Mouse (Mus musculus): ENCODE data around the gene Mdm4. TPM values are rescaled to one million over a fixed set of nuclear protein-coding genes. Genes with fewer than 3 reads are reported as not detected.

Mdm4 gene
- polyA plus RNA-seq (2012; rRNA removed), result 127 and 147 TPM in 2 replicates

GRCm38 (mm10) chr1:133030461-133030860 is at the start of gene Mdm4:
TSS of gene Mdm4 (minus strand) at chr1:133030561.
- H3K4me3 ChIP-seq (ENCODE audit: control insufficient read depth, insufficient read depth, low read length), result no peak within 1 kb of the TSS
- no peaks in the 10 kb centered on the region for H3K36me3 ChIP-seq (ENCODE audit: control insufficient read depth, insufficient read depth, low read length)
- 98% methylated on average over 5 of the region's 5 CpGs for WGBS
- TF ChIP-seq CTCF (IDR thresholded peaks at IDR 0.05; ENCODE audit: borderline replicate concordance, control insufficient read depth, extremely low read depth, insufficient read depth, low read length, poor library complexity) (no peak), POLR2A (IDR thresholded peaks at IDR 0.05; ENCODE audit: control insufficient read depth, extremely low read depth, insufficient read depth, low read length, poor library complexity) (no peak)
- peaks cover 6% of the 10 kb centered on the region for H3K4me1 ChIP-seq (replicated peaks; ENCODE audit: control insufficient read depth, insufficient read depth, low read length)
- peak within 1 kb of the TSS; percentile 82; the same call in 1 of the 2 replicates for H3K27ac ChIP-seq (ENCODE audit: control insufficient read depth, insufficient read depth, low read length)
- H3K27me3 ChIP-seq (ENCODE audit: control insufficient read depth, insufficient read depth, low read length), result no peaks in the 10 kb centered on the region
- DNase-seq, result no peak

- Histone ChIP-seq H3K27me3 (ENCODE audit: control insufficient read depth, insufficient read depth, low read length) (no peaks in the 10 kb centered on the region), H3K4me1 (replicated peaks; ENCODE audit: control insufficient read depth, insufficient read depth, low read length) (no peaks in the 10 kb centered on the region), H3K27ac (ENCODE audit: control insufficient read depth, insufficient read depth, low read length) (no peak overlapping the region), H3K4me3 (ENCODE audit: control insufficient read depth, insufficient read depth, low read length) (no peak overlapping the region), H3K36me3 (ENCODE audit: control insufficient read depth, insufficient read depth, low read length) (no peaks in the 10 kb centered on the region)
- TF ChIP-seq POLR2A (IDR thresholded peaks at IDR 0.05; ENCODE audit: control insufficient read depth, extremely low read depth, insufficient read depth, low read length, poor library complexity) (no peak), CTCF (IDR thresholded peaks at IDR 0.05; ENCODE audit: borderline replicate concordance, control insufficient read depth, extremely low read depth, insufficient read depth, low read length, poor library complexity) (no peak)
- DNase-seq, result no peak
- WGBS, result 94% methylated on average over 9 of the region's 9 CpGs
Measured at GRCm38 (mm10) chr1:133080079-133080561, 49.8 kb upstream of the Mdm4 start.

GRCm38 (mm10) chr1:133079509-133079908 is 49.1 kb upstream of the Mdm4 start:
- Histone ChIP-seq H3K4me3 (ENCODE audit: control insufficient read depth, insufficient read depth, low read length) (no peak overlapping the region), H3K4me1 (replicated peaks; ENCODE audit: control insufficient read depth, insufficient read depth, low read length) (no peaks in the 10 kb centered on the region), H3K27me3 (ENCODE audit: control insufficient read depth, insufficient read depth, low read length) (no peaks in the 10 kb centered on the region), H3K36me3 (ENCODE audit: control insufficient read depth, insufficient read depth, low read length) (no peaks in the 10 kb centered on the region), H3K27ac (ENCODE audit: control insufficient read depth, insufficient read depth, low read length) (no peak overlapping the region)
- 98% methylated on average over 7 of the region's 7 CpGs for WGBS
- TF ChIP-seq CTCF (IDR thresholded peaks at IDR 0.05; ENCODE audit: borderline replicate concordance, control insufficient read depth, extremely low read depth, insufficient read depth, low read length, poor library complexity) (no peak), POLR2A (IDR thresholded peaks at IDR 0.05; ENCODE audit: control insufficient read depth, extremely low read depth, insufficient read depth, low read length, poor library complexity) (no peak)
- DNase-seq, result no peak

- 96% methylated on average over 1 of the region's 1 CpGs for WGBS
Measured at GRCm38 (mm10) chr1:133078338-133078727, 48.0 kb upstream of the Mdm4 start.

GRCm38 (mm10) chr1:133077606-133078337 is 47.4 kb upstream of the Mdm4 start:
- TF ChIP-seq CTCF (IDR thresholded peaks at IDR 0.05; ENCODE audit: borderline replicate concordance, control insufficient read depth, extremely low read depth, insufficient read depth, low read length, poor library complexity) (no peak), POLR2A (IDR thresholded peaks at IDR 0.05; ENCODE audit: control insufficient read depth, extremely low read depth, insufficient read depth, low read length, poor library complexity) (no peak)
- Histone ChIP-seq H3K4me1 (replicated peaks; ENCODE audit: control insufficient read depth, insufficient read depth, low read length) (peaks cover 11% of the 10 kb centered on the region), H3K27ac (ENCODE audit: control insufficient read depth, insufficient read depth, low read length) (no peak overlapping the region), H3K27me3 (ENCODE audit: control insufficient read depth, insufficient read depth, low read length) (no peaks in the 10 kb centered on the region), H3K4me3 (ENCODE audit: control insufficient read depth, insufficient read depth, low read length) (no peak overlapping the region), H3K36me3 (ENCODE audit: control insufficient read depth, insufficient read depth, low read length) (no peaks in the 10 kb centered on the region)
- 83% methylated on average over 12 of the region's 12 CpGs for WGBS
- no peak for DNase-seq

More at GRCm38 (mm10) chr1:133078338-133078727, 48.0 kb upstream of the Mdm4 start:
- no peak overlapping the region for H3K4me3 ChIP-seq (ENCODE audit: control insufficient read depth, insufficient read depth, low read length)
- no peaks in the 10 kb centered on the region for H3K36me3 ChIP-seq (ENCODE audit: control insufficient read depth, insufficient read depth, low read length)
- H3K4me1 ChIP-seq (replicated peaks; ENCODE audit: control insufficient read depth, insufficient read depth, low read length), result peaks cover 5% of the 10 kb centered on the region
- no peak for TF ChIP-seq POLR2A (IDR thresholded peaks at IDR 0.05; ENCODE audit: control insufficient read depth, extremely low read depth, insufficient read depth, low read length, poor library complexity)
- DNase-seq, result no peak
- H3K27me3 ChIP-seq (ENCODE audit: control insufficient read depth, insufficient read depth, low read length), result no peaks in the 10 kb centered on the region
- no peak overlapping the region for H3K27ac ChIP-seq (ENCODE audit: control insufficient read depth, insufficient read depth, low read length)

- Histone ChIP-seq H3K4me3 (ENCODE audit: control insufficient read depth, insufficient read depth, low read length) (no peak overlapping the region), H3K4me1 (replicated peaks; ENCODE audit: control insufficient read depth, insufficient read depth, low read length) (peaks cover 20% of the 10 kb centered on the region), H3K27ac (ENCODE audit: control insufficient read depth, insufficient read depth, low read length) (no peak overlapping the region), H3K36me3 (ENCODE audit: control insufficient read depth, insufficient read depth, low read length) (no peaks in the 10 kb centered on the region), H3K27me3 (ENCODE audit: control insufficient read depth, insufficient read depth, low read length) (no peaks in the 10 kb centered on the region)
- 91% methylated on average over 20 of the region's 20 CpGs for WGBS
- no peak for TF ChIP-seq POLR2A (IDR thresholded peaks at IDR 0.05; ENCODE audit: control insufficient read depth, extremely low read depth, insufficient read depth, low read length, poor library complexity)
- no peak for TF ChIP-seq CTCF (IDR thresholded peaks at IDR 0.05; ENCODE audit: borderline replicate concordance, control insufficient read depth, extremely low read depth, insufficient read depth, low read length, poor library complexity)
- DNase-seq, result no peak
Measured at GRCm38 (mm10) chr1:133076681-133077514, 46.5 kb upstream of the Mdm4 start.

All from thymus, adult 2 months (tissue).